Mouse (Mus musculus) layer of hippocampus, postnatal 10 days (tissue): ENCODE data around the gene 1700025G04Rik. TPM values are rescaled to one million over a fixed set of nuclear protein-coding genes. Genes with fewer than 3 reads are reported as not detected.
"Not testable (repeated sequence)": the region's sequence is repeated elsewhere in the genome, so short reads cannot be mapped to it uniquely, and the experiment has no call there.

ENCODE experiments used
- DNase-seq, 2 experiments: peaks; one replicate each; pipeline ENCODE4 v3.0.0; 2021; ENCODE audit warnings: low spot score in 2 of 2
- total RNA-seq, 2 experiments: library from RNA; stranded (reverse); gene quantifications; 2 replicates each; pipeline ENCODE4 v1.2.3; 2021

1700025G04Rik gene
- total RNA-seq, 2 experiments from 2014 or later: 66.0 to 67.7 TPM

DNA sequence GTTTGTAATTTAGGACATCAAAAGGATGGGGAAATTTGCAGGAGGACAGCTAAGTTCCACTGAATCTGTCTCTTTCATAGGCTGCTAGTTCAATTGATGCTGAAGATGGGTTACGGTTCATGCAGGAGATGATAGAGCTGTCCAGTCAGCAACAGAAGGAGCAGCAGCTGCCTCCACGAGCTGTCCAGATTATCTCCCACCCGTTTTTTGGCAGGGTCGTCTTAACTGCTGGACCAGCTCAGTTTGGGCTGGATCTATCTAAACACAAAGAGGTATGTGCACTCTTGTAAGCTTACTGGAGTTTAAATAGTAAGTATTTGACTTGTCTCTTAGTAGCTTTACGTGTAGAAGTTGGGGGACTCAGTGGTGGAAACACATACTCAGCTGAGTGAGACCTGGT lies 282.6 kb downstream of the 1700025G04Rik start:
- DNase-seq: no peak

DNA sequence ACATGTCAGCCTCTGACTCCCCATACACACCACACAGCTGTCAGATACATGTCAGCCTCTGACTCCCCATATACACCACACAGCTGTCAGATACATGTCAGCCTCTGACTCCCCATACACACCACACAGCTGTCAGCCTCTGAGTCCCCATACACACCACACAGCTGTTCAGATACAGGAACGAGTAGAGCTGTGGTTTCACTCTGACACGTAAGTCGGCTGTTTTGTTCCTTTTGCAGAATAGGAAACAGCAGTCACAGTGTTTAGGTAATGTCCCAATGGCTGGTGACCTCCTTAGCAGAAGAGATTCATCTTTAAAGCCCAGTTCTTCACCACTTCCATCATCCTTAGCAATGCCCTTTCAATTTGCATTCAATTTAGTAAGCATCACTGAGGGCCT lies 287.1 kb downstream of the 1700025G04Rik start:
- not testable (repeated sequence) for DNase-seq
